Mouse (Mus musculus) midbrain, embryonic 11.5 days (tissue): ENCODE measurements at regions not wholly inside any gene's neighbourhood (a gene's known extent, or its start where the extent isn't known, plus 50 kb on each side); places are given as distances from the start of the nearest gene placed in this dataset.
A peak's percentile ranks its signal among the peaks of the same experiment; 100 is the strongest.

Experiments
- ATAC-seq: fragments of 200-750 bp; cut with Nextera tagmentation; 2 replicates; pipeline ENCODE4 v1.8.0; 2017; ENCODE audit warnings: moderate TSS enrichment, moderate library complexity; ENCODE audit not compliant: low FRiP score
- DNase-seq: peaks from one replicate; pipeline ENCODE4 v3.0.0; 2015; ENCODE audit warnings: low spot score; ENCODE audit errors: missing footprints
- H3K27ac ChIP-seq: fragments of 300-500 bp; sonication (generic); 2 replicates; pipeline ENCODE4 v1.5.1; 2014; ENCODE audit warnings: low read depth, low read length
- H3K27me3 ChIP-seq: fragments of 300-500 bp; sonication (generic); 2 replicates; pipeline ENCODE4 v1.6.1; 2014; ENCODE audit warnings: mild to moderate bottlenecking, low read length, moderate library complexity, mixed read lengths; ENCODE audit not compliant: control insufficient read depth, insufficient read depth
- H3K36me3 ChIP-seq: fragments of 300-500 bp; sonication (generic); 2 replicates; pipeline ENCODE4 v1.6.1; 2014; ENCODE audit warnings: mild to moderate bottlenecking, low read length, moderate library complexity, mixed read lengths; ENCODE audit not compliant: control insufficient read depth, insufficient read depth
- H3K4me1 ChIP-seq: fragments of 300-500 bp; sonication (generic); 2 replicates; pipeline ENCODE4 v1.6.1; 2014; ENCODE audit warnings: low read length; ENCODE audit not compliant: control insufficient read depth, insufficient read depth
- H3K4me2 ChIP-seq: fragments of 300-500 bp; sonication (generic); 2 replicates; pipeline ENCODE4 v1.6.1; 2014; ENCODE audit warnings: mild to moderate bottlenecking, moderate library complexity
- H3K4me3 ChIP-seq: fragments of 300-500 bp; sonication (generic); 2 replicates; pipeline ENCODE4 v1.5.1; 2014; ENCODE audit warnings: low read depth, low read length
- H3K9ac ChIP-seq: fragments of 300-500 bp; sonication (generic); 2 replicates; pipeline ENCODE4 v1.6.1; 2014; ENCODE audit warnings: low read length
- H3K9me3 ChIP-seq: fragments of 300-500 bp; sonication (generic); 2 replicates; pipeline ENCODE4 v1.6.1; 2016; ENCODE audit warnings: low read length; ENCODE audit not compliant: control insufficient read depth
- WGBS: fragments of 180-500 bp; shearing (Covaris S2); extraction: QIAGEN DNeasy Blood & Tissue Kit; methylation state at CpG from one replicate; pipeline ENCODE4 v1.1.7; 2014; 5-methylcytosine and 5-hydroxymethylcytosine counted together

DNA sequence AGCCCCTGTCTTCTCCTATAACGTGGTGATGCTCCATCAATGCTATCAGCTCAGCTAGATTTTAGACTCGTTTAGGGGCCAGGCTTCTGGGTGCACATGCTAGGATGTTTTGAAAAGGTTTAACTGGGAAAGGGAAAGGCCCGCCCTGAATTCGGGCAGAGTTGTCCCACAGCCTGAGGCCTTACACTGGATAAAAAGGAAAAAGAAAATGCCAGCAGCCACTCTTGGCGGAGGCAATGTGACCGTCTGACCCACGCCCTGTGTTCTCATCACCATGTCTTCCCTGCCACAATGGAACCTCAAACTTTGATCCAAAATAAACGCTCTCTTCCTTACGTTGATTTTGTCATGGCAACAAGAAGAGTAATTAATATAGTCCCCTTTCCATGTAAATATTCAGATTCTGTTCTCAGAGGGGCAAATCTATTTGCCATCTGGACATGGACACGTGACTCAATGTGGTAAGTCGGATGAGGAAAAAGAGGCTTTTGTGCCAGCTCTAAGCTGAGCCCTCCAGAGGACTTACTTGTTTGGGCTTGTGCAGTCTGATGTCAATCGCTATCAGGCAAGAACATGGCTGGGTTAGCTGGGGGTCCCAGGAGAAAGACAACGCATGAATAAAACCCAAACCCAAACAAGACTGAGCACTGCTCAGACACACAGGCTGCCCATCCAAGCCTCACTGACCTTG is 253.4 kb upstream of the Hnrnpa3 start:
- H3K4me3 ChIP-seq: no peak overlapping the region
- ATAC-seq (peak; percentile 46; the same call in 1 of the 2 replicates), DNase-seq (peak; percentile 73)
- no peaks in the 10 kb centered on the region for H3K27me3 ChIP-seq
- H3K4me2 ChIP-seq: no peak overlapping the region
- no peak overlapping the region for H3K9ac ChIP-seq
- no peak overlapping the region for H3K27ac ChIP-seq
- no peaks in the 10 kb centered on the region for H3K9me3 ChIP-seq
- no peaks in the 10 kb centered on the region for H3K36me3 ChIP-seq
- H3K4me1 ChIP-seq: peaks cover 2% of the 10 kb centered on the region; the same call in 1 of the 2 replicates
- 69% methylated on average over 13 of the region's 13 CpGs for WGBS

DNA sequence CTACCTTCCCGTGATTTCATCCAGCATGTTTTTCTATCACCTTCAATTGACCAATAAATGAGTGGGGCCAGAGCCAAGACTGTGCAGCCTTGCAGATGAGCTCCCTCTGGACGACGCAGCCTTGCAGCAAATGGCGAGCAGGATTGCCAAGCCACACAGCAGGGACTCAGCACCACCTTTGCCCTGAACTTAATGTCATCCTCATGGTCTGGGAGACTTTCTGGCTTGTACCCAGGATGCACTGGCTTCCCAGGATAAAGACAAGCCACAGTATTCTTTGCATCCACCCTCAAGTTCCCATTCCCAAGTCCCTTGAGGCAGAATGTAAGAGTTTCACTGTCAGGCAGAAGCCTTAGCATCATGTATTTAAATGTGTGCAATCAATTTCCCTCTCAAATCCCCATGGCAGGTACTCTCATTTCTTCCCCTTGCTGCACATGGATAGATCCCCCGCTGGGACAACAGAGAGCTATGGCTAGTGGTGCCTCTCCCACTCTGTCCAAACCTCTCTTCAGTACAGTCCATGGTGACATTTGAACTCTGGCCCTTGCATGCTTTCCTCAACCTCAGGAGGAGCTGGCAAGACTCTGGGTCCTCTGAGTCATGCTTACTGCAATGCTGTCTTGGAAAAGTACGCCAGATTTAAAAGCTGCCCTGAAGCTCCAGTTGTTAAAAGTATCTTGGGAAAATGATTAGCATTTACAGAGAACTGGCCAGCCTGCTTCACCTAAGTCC is 252.2 kb upstream of the Hnrnpa3 start:
- WGBS: 78% methylated on average over 6 of the region's 6 CpGs
- no peak overlapping the region for H3K4me2 ChIP-seq
- no peak overlapping the region for H3K9ac ChIP-seq
- H3K9me3 ChIP-seq: no peaks in the 10 kb centered on the region
- ATAC-seq (no peak), DNase-seq (peak; percentile 79)
- H3K4me1 ChIP-seq: peaks cover 2% of the 10 kb centered on the region; the same call in 1 of the 2 replicates
- no peak overlapping the region for H3K27ac ChIP-seq
- H3K4me3 ChIP-seq: no peak overlapping the region
- H3K27me3 ChIP-seq: no peaks in the 10 kb centered on the region
- H3K36me3 ChIP-seq: no peaks in the 10 kb centered on the region

- 78% methylated on average over 4 of the region's 4 CpGs for whole genome bisulfite sequencing
- DNase-seq: peak; percentile 68
Observed at GRCm38 (mm10) chr2:75407560-75407959, 251.5 kb upstream of the Hnrnpa3 start.

DNA sequence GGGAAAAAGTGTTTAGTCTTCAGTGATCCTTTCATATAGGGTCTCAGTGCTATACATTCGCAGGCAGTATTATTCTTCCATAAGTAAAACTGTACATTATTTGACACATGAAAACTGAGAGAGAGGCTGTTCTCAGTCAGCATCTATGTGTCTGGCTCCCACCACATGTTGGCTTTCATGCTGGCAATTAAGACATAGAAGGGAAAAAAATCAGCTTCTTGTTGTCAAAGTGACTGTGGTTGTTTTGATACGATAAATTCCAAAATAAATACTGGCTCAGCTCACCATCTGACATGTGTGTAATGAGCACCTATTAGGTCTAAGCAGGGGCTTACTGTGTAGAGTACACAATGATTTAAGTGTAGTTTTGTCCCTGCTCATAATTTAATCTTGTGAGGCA is 251.0 kb upstream of the Hnrnpa3 start:
- Histone ChIP-seq H3K4me1 (peaks cover 2% of the 10 kb centered on the region; the same call in 1 of the 2 replicates), H3K36me3 (no peaks in the 10 kb centered on the region), H3K4me2 (no peak overlapping the region), H3K4me3 (no peak overlapping the region), H3K27me3 (no peaks in the 10 kb centered on the region), H3K9me3 (no peaks in the 10 kb centered on the region), H3K9ac (no peak overlapping the region), H3K27ac (no peak overlapping the region)
- 94% methylated on average over 2 of the region's 2 CpGs for WGBS
- ATAC-seq (no peak), DNase-seq (peak; percentile 41)

More at GRCm38 (mm10) chr2:75407560-75407959, 251.5 kb upstream of the Hnrnpa3 start:
- Histone ChIP-seq H3K4me3 (no peak overlapping the region), H3K27ac (no peak overlapping the region), H3K9me3 (no peaks in the 10 kb centered on the region), H3K27me3 (no peaks in the 10 kb centered on the region), H3K9ac (no peak overlapping the region), H3K4me2 (no peak overlapping the region), H3K36me3 (no peaks in the 10 kb centered on the region), H3K4me1 (peaks cover 2% of the 10 kb centered on the region; the same call in 1 of the 2 replicates)
- no peak for ATAC-seq

DNA sequence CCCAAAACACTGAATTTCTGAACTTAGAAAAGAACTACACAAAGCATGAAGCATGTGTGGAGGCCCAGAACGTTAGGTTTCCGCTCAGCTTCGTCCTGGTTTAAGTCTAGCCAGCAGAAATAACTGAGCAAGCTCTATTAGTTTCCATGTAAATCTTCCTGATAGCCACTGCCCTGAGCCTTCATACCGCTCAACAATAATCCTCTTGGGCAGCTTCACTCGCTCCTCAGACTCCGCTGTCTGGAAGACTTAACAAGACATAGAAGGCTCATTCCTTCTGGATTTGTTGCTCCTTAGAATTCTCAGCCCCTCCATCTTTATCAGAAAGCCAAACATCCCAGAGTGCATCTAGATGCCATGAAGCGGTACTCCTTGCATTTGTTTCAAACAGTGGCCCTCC is 249.3 kb upstream of the Hnrnpa3 start:
- H3K27ac ChIP-seq: no peak overlapping the region
- 87% methylated on average over 7 of the region's 7 CpGs for WGBS
- H3K9ac ChIP-seq: no peak overlapping the region
- H3K4me2 ChIP-seq: no peak overlapping the region
- peaks cover 2% of the 10 kb centered on the region; the same call in 1 of the 2 replicates for H3K4me1 ChIP-seq
- H3K9me3 ChIP-seq: no peaks in the 10 kb centered on the region
- H3K27me3 ChIP-seq: no peaks in the 10 kb centered on the region
- DNase-seq (peak; percentile 74), ATAC-seq (no peak)
- H3K4me3 ChIP-seq: no peak overlapping the region
- H3K36me3 ChIP-seq: no peaks in the 10 kb centered on the region

GRCm38 (mm10) chr2:75412735-75413134 is 246.3 kb upstream of the Hnrnpa3 start:
- Histone ChIP-seq H3K27me3 (no peaks in the 10 kb centered on the region), H3K4me3 (no peak overlapping the region), H3K27ac (no peak overlapping the region), H3K9ac (no peak overlapping the region), H3K4me1 (no peaks in the 10 kb centered on the region), H3K9me3 (no peaks in the 10 kb centered on the region), H3K36me3 (no peaks in the 10 kb centered on the region), H3K4me2 (no peak overlapping the region)
- 92% methylated on average over 5 of the region's 5 CpGs for WGBS
- ATAC-seq: no peak
- peak; percentile 57 for DNase-seq

DNA sequence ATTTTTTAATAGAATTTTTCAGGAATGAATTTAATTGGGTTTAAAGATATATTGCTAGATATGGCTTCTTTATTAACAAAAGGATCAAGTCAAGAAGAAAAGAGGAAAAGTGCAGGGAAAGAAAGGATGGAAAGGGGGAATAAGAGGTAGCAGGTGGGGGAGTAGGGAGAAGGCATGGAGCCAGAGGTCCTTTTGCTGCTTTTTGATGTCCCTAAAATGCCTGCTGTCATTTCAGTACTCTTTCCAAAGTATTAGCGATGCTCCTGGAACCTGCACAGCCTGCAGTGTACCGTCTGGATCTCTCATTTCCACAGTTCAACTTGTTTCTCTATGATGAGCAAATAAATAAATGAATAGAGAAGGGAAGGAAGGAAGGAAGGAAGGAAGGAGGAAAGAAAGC is 240.4 kb upstream of the Hnrnpa3 start:
- no peak overlapping the region for H3K4me3 ChIP-seq
- WGBS: 86% methylated on average over 2 of the region's 2 CpGs
- no peak overlapping the region for H3K9ac ChIP-seq
- H3K36me3 ChIP-seq: no peaks in the 10 kb centered on the region
- no peaks in the 10 kb centered on the region for H3K27me3 ChIP-seq
- H3K27ac ChIP-seq: no peak overlapping the region
- DNase-seq: peak; percentile 21
- ATAC-seq: no peak
- no peaks in the 10 kb centered on the region for H3K4me1 ChIP-seq
- no peaks in the 10 kb centered on the region for H3K9me3 ChIP-seq
- no peak overlapping the region for H3K4me2 ChIP-seq

GRCm38 (mm10) chr2:75419142-75419541 is 239.9 kb upstream of the Hnrnpa3 start:
- Histone ChIP-seq H3K27ac (no peak overlapping the region), H3K4me1 (0 out of 2 replicates have a peak, but pooled peaks cover 2% of the 10 kb centered on the region), H3K9me3 (no peaks in the 10 kb centered on the region), H3K4me2 (no peak overlapping the region), H3K36me3 (no peaks in the 10 kb centered on the region), H3K9ac (no peak overlapping the region), H3K4me3 (no peak overlapping the region), H3K27me3 (no peaks in the 10 kb centered on the region)
- ATAC-seq (no peak), DNase-seq (no peak)
- WGBS: 93% methylated on average over 1 of the region's 1 CpGs
